Mouse (Mus musculus) G1E (cell line): ENCODE measurements around the gene Cuta. TPM values are rescaled to one million over a fixed set of nuclear protein-coding genes. Genes with fewer than 3 reads are reported as not detected.

ENCODE experiments used
- ATAC-seq: 2 replicates; pipeline ENCODE4 v1.8.0; 2016; ENCODE audit warnings: mild to moderate bottlenecking; ENCODE audit not compliant: insufficient number of reproducible peaks, poor library complexity, low FRiP score, severe bottlenecking; ENCODE audit errors: extremely low read depth
- DNase-seq: peaks from one replicate; pipeline ENCODE4 v3.0.0; 2012; ENCODE audit warnings: low spot score
- H3K27me3 ChIP-seq: 2 replicates; pipeline ENCODE4 v1.6.1; 2012; ENCODE audit warnings: mild to moderate bottlenecking, low read length, inconsistent platforms; ENCODE audit not compliant: insufficient read depth
- H3K36me3 ChIP-seq: replicated peaks from 2 replicates; pipeline ENCODE3; 2012; ENCODE audit warnings: mild to moderate bottlenecking, inconsistent platforms
- H3K4me1 ChIP-seq: 2 replicates; pipeline ENCODE4 v1.6.1; 2012; ENCODE audit warnings: low read depth, low read length, inconsistent platforms, mixed read lengths; ENCODE audit not compliant: insufficient read depth
- H3K4me3 ChIP-seq: 2 replicates; pipeline ENCODE4 v1.5.1; 2012; ENCODE audit warnings: low read depth, mild to moderate bottlenecking, inconsistent platforms, low read length, moderate library complexity, mixed read lengths
- H3K9me3 ChIP-seq: replicated peaks from 2 replicates; pipeline ENCODE4 v1.6.1; 2012; ENCODE audit warnings: inconsistent platforms
- CTCF ChIP-seq: IDR thresholded peaks from 2 replicates; pipeline ENCODE4 v1.5.1; 2012; ENCODE audit warnings: low read depth, low read length, inconsistent platforms, mixed read lengths
- GATA1 ChIP-seq: IDR thresholded peaks from 2 replicates; pipeline ENCODE4 v1.6.1; 2012; ENCODE audit warnings: borderline replicate concordance, low read length, inconsistent platforms, mixed read lengths
- GATA2 ChIP-seq: IDR thresholded peaks from 2 replicates; pipeline ENCODE4 v1.6.1; 2012; ENCODE audit warnings: low read depth, low read length, inconsistent platforms, borderline replicate concordance
- POLR2AphosphoS5 ChIP-seq: IDR thresholded peaks from 2 replicates; pipeline ENCODE4 v1.6.1; 2012; ENCODE audit warnings: low read depth, low read length, inconsistent platforms; ENCODE audit not compliant: insufficient replicate concordance
- TAL1 ChIP-seq: conservative IDR thresholded peaks from 2 replicates; pipeline ENCODE4 v1.6.1; 2012; ENCODE audit warnings: low read depth, low read length, inconsistent platforms, mixed read lengths
- polyA plus RNA-seq: library from polyadenylated mRNA; stranded (reverse); fragments of >175 nt; gene quantifications from 2 replicates; pipeline ENCODE4 v1.2.3, GENCODE M21; 2012
- total RNA-seq, 2 experiments: library from RNA; stranded (forward) in 1 of 2; stranded (reverse) in 1 of 2; fragments of 200-1000 nt in 1 of 2; fragments of >200 nt in 1 of 2; fragmentation: Nextera tagmentation in 1 of 2; gene quantifications; 2 replicates each; pipeline ENCODE4 v1.2.3; 2014 to 2017

Cuta gene
- total and polyA plus RNA-seq, 3 experiments = 190 to 563 (median 319) TPM

DNA sequence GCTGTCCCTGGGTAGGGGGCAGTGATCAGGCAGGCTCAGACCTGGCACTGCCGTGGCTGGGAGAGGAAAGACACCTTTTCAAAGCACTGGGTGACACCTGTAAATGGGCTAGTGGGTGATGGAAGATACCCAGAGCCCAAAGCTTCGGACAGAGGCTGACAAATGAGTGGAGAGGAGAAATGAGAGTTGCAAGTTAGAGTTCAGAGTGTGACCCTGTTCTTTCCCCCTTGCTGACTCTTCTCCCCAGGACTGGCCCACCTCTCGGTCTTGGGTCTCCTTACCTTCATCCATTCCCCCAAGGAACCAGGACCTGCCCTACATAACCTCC, 568 bp upstream of the Cuta start:
- peaks cover 43% of the 10 kb centered on the region for H3K36me3 ChIP-seq
- no peak for ATAC-seq
- no peaks in the 10 kb centered on the region; the same call in 1 of the 2 replicates for H3K27me3 ChIP-seq
- H3K4me1 ChIP-seq = peaks cover 79% of the 10 kb centered on the region
- no peaks in the 10 kb centered on the region for H3K9me3 ChIP-seq
- TF ChIP-seq POLR2AphosphoS5 = no peak
- H3K4me3 ChIP-seq = peak overlapping the region; percentile 82
- no peak for DNase-seq

DNA sequence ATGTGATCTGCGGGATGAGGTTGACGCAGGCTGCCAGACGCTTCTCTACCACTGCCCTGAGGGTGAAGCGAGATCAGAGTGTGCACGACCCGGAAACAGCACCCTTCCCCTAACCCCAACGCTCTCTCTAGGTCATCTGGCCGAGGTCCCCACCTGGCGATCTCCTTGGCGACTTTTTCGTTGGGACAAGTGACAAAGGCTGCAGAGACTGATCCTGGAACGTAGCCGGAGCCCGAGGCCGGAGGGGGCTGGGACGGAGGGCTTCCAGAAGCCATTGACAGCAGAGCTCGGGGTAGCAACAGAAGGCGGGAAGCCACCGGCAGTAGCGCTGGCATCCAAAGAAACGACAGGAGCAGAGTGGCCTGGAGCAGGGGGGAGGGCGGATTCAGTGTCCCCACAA, 638 bp downstream of the Cuta start:
- TF ChIP-seq GATA1 = no peak
- TF ChIP-seq POLR2AphosphoS5 = no peak
- no peak for TF ChIP-seq CTCF
- DNase-seq = no peak
- ATAC-seq = no peak

GRCm38 (mm10) chr17:26937883-26938695, 1.3 kb downstream of the Cuta start:
- H3K4me3 ChIP-seq = peak overlapping the region; percentile 82
- TF ChIP-seq CTCF (no peak), TAL1 (no peak), GATA1 (no peak), GATA2 (no peak), POLR2AphosphoS5 (no peak)
- DNase-seq = no peak
- peaks cover 48% of the 10 kb centered on the region for H3K36me3 ChIP-seq
- ATAC-seq = no peak
- no peaks in the 10 kb centered on the region for H3K9me3 ChIP-seq
- H3K27me3 ChIP-seq = no peaks in the 10 kb centered on the region
- H3K4me1 ChIP-seq = peaks cover 82% of the 10 kb centered on the region

More for the DNA sequence above, 638 bp downstream of the Cuta start:
- peaks cover 45% of the 10 kb centered on the region for H3K36me3 ChIP-seq
- peaks cover 80% of the 10 kb centered on the region for H3K4me1 ChIP-seq
- no peaks in the 10 kb centered on the region for H3K27me3 ChIP-seq
- H3K4me3 ChIP-seq = peak overlapping the region; percentile 82
- no peaks in the 10 kb centered on the region for H3K9me3 ChIP-seq

- ATAC-seq = no peak
- Histone ChIP-seq H3K4me1 (peaks cover 86% of the 10 kb centered on the region), H3K4me3 (peak overlapping the region; percentile 58; the same call in 1 of the 2 replicates), H3K27me3 (no peaks in the 10 kb centered on the region), H3K9me3 (no peaks in the 10 kb centered on the region), H3K36me3 (peaks cover 56% of the 10 kb centered on the region)
- no peak for DNase-seq
- TF ChIP-seq GATA2 = no peak
- no peak for TF ChIP-seq CTCF
- no peak for TF ChIP-seq TAL1
- TF ChIP-seq POLR2AphosphoS5 = no peak
- TF ChIP-seq GATA1 = no peak
Measured at GRCm38 (mm10) chr17:26936921-26937695, 2.3 kb downstream of the Cuta start.

GRCm38 (mm10) chr17:26936453-26936852, 2.9 kb downstream of the Cuta start:
- Histone ChIP-seq H3K9me3 (no peaks in the 10 kb centered on the region), H3K4me3 (no peak overlapping the region; the same call in 1 of the 2 replicates), H3K36me3 (peaks cover 63% of the 10 kb centered on the region), H3K4me1 (peaks cover 85% of the 10 kb centered on the region), H3K27me3 (no peaks in the 10 kb centered on the region)
- TF ChIP-seq GATA2 = no peak
- TF ChIP-seq TAL1 = no peak
- TF ChIP-seq POLR2AphosphoS5 = no peak
- TF ChIP-seq CTCF = no peak
- TF ChIP-seq GATA1 = no peak
- ATAC-seq (no peak), DNase-seq (no peak)

- DNase-seq = no peak
- TF ChIP-seq POLR2AphosphoS5 (no peak), TAL1 (no peak), GATA1 (no peak), CTCF (no peak), GATA2 (no peak)
- Histone ChIP-seq H3K9me3 (no peaks in the 10 kb centered on the region), H3K4me1 (peaks cover 74% of the 10 kb centered on the region), H3K36me3 (peaks cover 71% of the 10 kb centered on the region), H3K4me3 (no peak overlapping the region), H3K27me3 (no peaks in the 10 kb centered on the region)
- no peak for ATAC-seq
Measured at GRCm38 (mm10) chr17:26935027-26935426, 4.3 kb downstream of the Cuta start.
